Mouse (Mus musculus) lung, adult 2 months (tissue): ENCODE data around the gene Zcchc2. TPM values are rescaled to one million over a fixed set of nuclear protein-coding genes. Genes with fewer than 3 reads are reported as not detected.

Experiments used
- DNase-seq: peaks from one replicate; pipeline ENCODE4 v3.0.0; 2022
- H3K4me1 ChIP-seq: fragments of 200-500 bp; 2 replicates; pipeline ENCODE4 v1.6.1; 2011; ENCODE audit warnings: low read length; ENCODE audit not compliant: control insufficient read depth, insufficient read depth
- H3K4me3 ChIP-seq: fragments of 200-500 bp; replicated peaks from 2 replicates; pipeline ENCODE3; 2011; ENCODE audit warnings: low read depth, mild to moderate bottlenecking, control low read depth, low read length; ENCODE audit errors: extremely low read depth
- CTCF ChIP-seq: fragments of 200-500 bp; IDR thresholded peaks from 2 replicates; pipeline ENCODE4 v1.5.1; 2011; ENCODE audit warnings: mild to moderate bottlenecking, low read length, control low read depth; ENCODE audit not compliant: insufficient read depth
- POLR2A ChIP-seq: fragments of 200-500 bp; IDR thresholded peaks from 2 replicates; pipeline ENCODE4 v1.6.1; 2011; ENCODE audit warnings: low read depth, mild to moderate bottlenecking, control low read depth, low read length, borderline replicate concordance; ENCODE audit errors: extremely low read depth
- WGBS: fragments of 180-500 bp; shearing (Covaris S2); methylation state at CpG from one replicate; pipeline ENCODE4 v1.1.7; 2018; 5-methylcytosine and 5-hydroxymethylcytosine counted together
- polyA plus RNA-seq: library from polyadenylated mRNA; depleted of rRNA; stranded (reverse); fragments of >200 nt; gene quantifications from 2 replicates; pipeline ENCODE4 v1.2.3, GENCODE M21; 2012

Zcchc2 gene
- polyA plus RNA-seq, 1 experiment = 13.6 TPM

DNA sequence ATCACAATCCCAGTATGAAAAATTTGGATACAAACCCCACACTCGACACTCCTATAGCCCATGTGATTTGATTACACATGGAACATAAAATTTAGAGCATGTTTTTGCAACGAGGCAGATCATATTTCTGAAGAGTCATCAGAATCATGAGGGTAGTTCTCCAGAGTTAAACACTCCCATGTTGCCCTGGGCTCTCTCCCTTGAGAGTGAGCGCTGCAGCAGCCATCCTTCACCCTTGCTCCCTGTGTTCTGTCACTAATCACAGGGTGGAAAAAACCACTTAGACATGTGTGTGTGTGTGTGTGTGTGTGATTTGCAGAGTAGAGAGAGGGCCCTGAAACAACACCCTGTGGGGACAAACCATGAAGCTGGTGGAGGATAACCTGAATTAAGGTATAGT lies 2.0 kb upstream of the Zcchc2 start:
- DNase-seq = no peak
- 50% methylated on average over 3 of the region's 3 CpGs for WGBS
- Histone ChIP-seq H3K4me3 (no peak overlapping the region), H3K4me1 (peaks cover 5% of the 10 kb centered on the region)
- TF ChIP-seq CTCF (no peak), POLR2A (no peak)

DNA sequence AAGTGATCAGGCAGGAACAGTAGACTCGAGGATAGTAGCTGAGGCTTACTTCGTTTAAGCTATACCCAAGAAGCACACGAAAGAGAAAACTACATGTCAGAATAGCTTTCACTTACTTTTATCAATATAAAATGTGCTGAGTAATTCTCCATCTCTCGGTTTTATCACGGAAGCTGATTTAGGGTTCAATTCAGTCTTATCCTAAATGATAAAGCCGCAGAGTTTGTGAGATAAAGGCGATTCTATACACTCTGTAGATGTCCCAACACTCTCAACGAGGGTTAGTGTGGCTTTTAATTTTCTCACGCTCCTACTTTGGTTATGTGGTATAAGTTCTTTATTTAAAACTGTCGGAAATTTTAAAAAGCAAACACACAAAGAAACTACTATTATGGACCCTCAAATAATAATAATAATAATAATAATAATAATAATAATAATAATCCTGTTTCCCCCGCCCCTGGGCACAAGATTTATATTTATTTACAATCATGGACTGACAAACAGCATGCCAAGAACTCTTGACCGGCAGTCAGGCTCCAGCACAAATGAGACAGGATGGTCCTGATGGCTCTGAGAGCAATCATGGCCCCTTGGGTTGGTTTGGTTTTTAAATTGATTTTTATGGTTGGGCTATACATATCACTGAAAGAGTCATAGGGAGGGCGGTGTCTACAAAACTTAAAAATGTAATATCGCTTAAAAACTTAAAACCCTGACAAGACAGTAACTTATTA lies 1.1 kb upstream of the Zcchc2 start:
- TF ChIP-seq CTCF (no peak), POLR2A (no peak)
- 57% methylated on average over 14 of the region's 14 CpGs for WGBS
- H3K4me1 ChIP-seq = peaks cover 5% of the 10 kb centered on the region
- H3K4me3 ChIP-seq = peak overlapping the region; percentile 90
- DNase-seq = no peak

DNA sequence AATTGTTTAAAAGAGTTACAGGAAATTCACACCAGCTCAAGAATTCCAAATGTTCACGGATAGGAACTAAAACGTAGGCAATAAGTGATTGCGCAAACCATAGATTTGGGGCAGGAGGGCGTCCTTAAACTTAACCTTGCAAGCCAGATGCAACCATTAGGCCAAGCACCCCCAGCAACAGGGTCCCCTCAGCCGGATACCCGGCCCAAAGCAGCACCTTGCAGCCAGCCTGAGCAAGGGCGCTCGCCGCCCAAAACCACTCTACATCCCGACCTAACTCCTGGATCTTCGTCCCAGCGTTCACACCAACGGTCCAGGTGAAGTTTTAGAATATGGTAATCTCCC lies 594 bp upstream of the Zcchc2 start:
- TF ChIP-seq CTCF (no peak), POLR2A (no peak)
- WGBS = under 1% methylated on average over 13 of the region's 13 CpGs
- H3K4me1 ChIP-seq = peaks cover 5% of the 10 kb centered on the region
- DNase-seq = no peak
- peak overlapping the region; percentile 90 for H3K4me3 ChIP-seq

DNA sequence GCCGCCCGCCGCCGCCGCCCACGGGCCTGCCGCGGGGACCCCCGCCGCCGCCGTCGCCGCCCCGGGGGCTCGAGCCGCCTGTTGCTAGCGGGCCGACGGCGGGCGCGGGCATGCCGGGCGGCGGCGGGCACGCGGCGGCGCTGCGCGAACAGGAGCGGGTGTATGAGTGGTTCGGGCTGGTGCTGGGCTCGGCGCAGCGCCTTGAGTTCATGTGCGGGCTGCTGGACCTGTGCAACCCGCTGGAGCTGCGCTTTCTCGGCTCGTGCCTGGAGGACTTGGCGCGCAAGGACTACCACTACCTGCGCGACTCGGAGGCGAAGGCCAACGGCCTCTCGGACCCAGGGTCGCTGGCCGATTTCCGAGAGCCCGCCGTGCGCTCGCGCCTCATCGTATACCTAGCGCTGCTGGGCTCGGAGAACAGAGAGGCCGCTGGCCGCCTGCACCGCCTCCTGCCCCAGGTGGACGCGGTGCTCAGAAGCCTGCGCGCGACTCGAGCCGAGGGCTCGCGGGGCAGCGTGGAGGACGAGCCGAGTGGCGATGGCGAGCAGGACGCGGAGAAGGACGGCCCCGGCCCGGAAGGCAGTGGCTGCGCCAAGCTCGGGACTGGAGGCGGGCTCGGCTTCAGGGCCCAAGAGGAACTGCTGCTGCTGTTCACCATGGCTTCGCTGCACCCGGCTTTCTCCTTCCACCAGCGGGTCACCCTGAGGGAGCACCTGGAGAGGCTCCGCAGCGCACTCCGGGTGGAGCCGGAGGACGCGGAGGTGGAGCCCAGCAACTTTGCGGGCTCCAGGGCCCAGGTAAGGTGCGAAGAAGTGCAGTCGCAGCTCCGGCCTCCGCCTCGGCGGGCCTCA lies 930 bp downstream of the Zcchc2 start:
- TF ChIP-seq CTCF (no peak), POLR2A (no peak)
- 4% methylated on average over 104 of the region's 104 CpGs for WGBS
- Histone ChIP-seq H3K4me1 (peaks cover 10% of the 10 kb centered on the region), H3K4me3 (peak overlapping the region; percentile 82)
- DNase-seq = peak; percentile 77

DNA sequence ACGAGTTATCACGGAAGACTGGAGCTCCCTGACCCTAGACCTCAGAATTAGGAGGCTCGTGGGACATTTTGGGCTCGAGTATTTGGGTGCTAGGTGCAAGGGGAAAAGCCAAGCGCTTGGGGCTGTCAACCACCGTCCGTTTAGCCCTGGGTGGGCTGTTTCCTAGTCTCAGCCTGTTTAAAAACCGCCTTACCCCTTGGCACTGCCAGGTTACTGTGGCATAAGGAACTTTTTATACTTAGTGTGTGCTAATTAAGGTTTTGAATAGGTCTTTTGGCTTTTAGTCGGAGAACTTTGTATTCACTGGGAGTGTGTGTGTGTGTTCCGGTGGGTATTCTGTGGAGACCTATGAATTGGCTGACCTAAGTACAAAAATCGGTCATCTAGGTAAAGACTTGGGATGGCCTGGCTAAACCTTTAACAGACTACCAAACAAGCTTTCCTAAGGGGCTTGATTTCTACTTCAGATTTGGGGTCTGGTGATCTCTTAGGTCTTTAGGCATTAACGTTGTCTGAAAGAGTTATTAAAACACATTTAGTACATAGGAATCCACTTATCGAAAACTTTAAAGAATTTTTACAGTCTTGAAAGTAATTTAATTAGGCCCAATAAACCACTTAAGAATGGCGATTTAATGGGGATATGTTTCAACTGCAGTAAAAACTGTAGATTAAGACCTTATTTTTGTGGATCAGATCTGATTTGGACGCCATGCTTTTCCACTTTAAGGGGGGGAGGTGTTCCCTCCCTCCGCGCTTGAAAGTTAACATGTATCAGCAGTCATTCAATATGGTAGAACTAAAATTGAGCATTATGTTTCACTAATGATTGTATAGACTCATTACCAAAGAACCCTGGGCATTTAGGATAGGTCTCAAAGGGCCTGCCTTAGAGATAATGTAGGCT lies 2.0 kb downstream of the Zcchc2 start:
- TF ChIP-seq POLR2A = no peak
- TF ChIP-seq CTCF = no peak
- no peak for DNase-seq
- WGBS = 40% methylated on average over 17 of the region's 17 CpGs

DNA sequence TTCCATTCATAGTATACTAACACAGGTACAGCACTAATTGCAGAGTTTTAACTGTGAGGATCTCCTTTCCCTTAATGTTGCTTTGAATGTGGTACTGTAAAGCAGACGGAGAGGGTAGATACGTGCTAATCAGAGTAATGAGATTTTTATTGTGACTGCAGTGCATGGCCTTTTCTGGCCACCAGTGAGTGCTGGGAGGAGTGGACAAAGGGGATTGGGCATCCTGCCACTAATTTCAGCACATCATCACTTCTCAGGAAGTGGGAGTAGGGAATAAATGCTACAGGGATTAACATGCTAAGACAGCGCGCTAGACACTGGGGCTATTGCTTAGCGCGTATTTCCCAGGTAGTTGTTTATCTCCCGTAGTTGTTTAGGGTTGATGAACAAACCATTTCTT lies 3.0 kb downstream of the Zcchc2 start:
- TF ChIP-seq CTCF (no peak), POLR2A (no peak)
- Histone ChIP-seq H3K4me3 (peak overlapping the region; percentile 90), H3K4me1 (peaks cover 13% of the 10 kb centered on the region)
- peak; percentile 33 for DNase-seq
- WGBS = 5% methylated on average over 7 of the region's 7 CpGs

More for the DNA sequence above, 2.0 kb downstream of the Zcchc2 start:
- Histone ChIP-seq H3K4me1 (peaks cover 11% of the 10 kb centered on the region), H3K4me3 (peak overlapping the region; percentile 82)

DNA sequence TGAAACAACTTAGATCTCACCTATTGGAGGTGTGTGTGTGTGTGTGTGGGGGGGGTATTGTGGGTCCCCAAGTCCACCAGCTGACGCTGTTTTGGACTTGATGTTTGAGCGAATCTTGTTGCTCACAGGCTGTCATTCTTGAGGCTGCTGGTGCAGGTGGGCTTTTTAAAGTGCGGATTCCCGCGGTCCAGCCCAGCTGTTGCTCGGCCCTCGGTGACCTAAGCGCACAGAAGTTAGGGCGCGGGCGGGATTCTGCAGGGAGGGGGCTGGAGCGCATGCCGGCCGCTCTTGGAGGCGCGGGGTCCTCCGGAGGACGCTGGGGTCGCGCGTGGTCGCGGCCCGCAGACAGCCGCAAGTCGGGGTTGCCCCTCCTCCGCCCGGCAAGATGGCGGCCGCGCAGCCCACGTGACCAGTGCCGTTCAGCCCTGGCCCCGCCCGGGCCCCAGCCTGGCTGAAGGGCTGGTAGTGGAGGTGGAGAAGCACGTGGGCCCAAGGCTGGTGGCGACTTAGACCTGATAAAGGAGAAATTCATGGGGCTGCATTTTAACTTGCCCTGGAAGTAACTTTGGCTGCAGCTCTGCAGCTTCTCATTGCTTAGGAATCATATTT lies 3.5 kb downstream of the Zcchc2 start:
- peak; percentile 84 for DNase-seq
- TF ChIP-seq CTCF (no peak), POLR2A (peak; percentile 43; the same call in 1 of the 2 replicates)
- Histone ChIP-seq H3K4me1 (peaks cover 13% of the 10 kb centered on the region), H3K4me3 (peak overlapping the region; percentile 90)
- WGBS = under 1% methylated on average over 37 of the region's 37 CpGs

DNA sequence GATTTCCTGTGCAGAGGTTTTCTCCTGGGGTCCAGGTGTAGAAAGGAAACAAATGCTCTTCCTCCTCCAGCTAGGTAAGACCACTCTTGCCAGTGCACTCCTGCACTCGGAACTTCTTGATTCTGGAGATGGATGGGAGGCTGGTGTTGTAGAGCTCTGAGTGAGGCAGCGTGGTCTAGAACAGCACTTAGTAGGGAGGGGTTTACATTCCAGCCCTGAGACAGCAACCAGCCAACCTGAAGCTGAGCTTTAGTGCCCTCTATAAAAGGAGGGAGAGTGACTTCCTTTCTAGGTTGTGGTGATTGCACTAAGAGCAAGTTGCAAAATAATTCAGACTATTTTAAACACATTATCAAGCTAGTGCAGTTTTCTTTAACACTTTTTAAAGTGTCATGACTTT lies 5.8 kb downstream of the Zcchc2 start:
- H3K4me1 ChIP-seq = peaks cover 15% of the 10 kb centered on the region
- no peak overlapping the region for H3K4me3 ChIP-seq
- WGBS = 58% methylated on average over 2 of the region's 2 CpGs
- TF ChIP-seq CTCF (no peak), POLR2A (no peak)
- DNase-seq = no peak

DNA sequence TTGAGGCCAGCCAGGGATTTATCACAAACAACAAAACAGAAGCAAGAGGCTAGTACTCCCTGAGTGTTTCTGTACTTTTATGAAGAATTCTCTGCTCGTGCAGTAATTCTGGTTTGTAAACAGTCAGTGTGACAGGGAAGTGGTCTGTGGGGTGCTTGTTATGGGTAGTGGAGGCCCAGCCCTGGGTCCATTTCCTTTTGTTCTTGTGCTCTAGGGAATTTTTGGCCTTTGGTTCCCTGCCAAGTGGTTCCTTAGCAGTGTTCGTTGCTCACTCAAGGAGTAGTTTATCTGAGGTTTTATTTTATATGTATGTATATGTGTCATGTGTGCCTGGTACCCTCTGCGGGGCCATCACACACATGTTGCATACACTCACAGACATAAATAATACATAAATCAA lies 7.1 kb downstream of the Zcchc2 start:
- TF ChIP-seq POLR2A (no peak), CTCF (no peak)
- Histone ChIP-seq H3K4me3 (no peak overlapping the region), H3K4me1 (peaks cover 10% of the 10 kb centered on the region)
- DNase-seq = no peak
- 20% methylated on average over 3 of the region's 3 CpGs for WGBS
